Mouse (Mus musculus) MEL (cell line): ENCODE data around the gene Oas2.
A peak's percentile ranks its signal among the peaks of the same experiment; 100 is the strongest.

Experiments used
- CTCF ChIP-seq, 3 experiments: IDR thresholded peaks in 2 of 3; conservative IDR thresholded peaks in 1 of 3; 2 replicates each; pipeline ENCODE4 v1.5.1; 2011 to 2012; ENCODE audit warnings: low read length in 3 of 3, low read depth in 2 of 3, mild to moderate bottlenecking in 2 of 3, improper control_type of control experiment in 1 of 3, inconsistent platforms in 1 of 3, mixed read lengths in 1 of 3, moderate library complexity in 1 of 3; ENCODE audit not compliant: control insufficient read depth in 1 of 3, insufficient read depth in 1 of 3, poor library complexity in 1 of 3, severe bottlenecking in 1 of 3
- E2F4 ChIP-seq: IDR thresholded peaks from 2 replicates; pipeline ENCODE4 v1.6.1; 2011; ENCODE audit warnings: low read depth, low read length, improper control_type of control experiment, borderline replicate concordance
- GABPA ChIP-seq: IDR thresholded peaks from 2 replicates; pipeline ENCODE4 v1.6.1; 2012; ENCODE audit warnings: low read depth, mild to moderate bottlenecking, inconsistent platforms, low read length, improper control_type of control experiment, moderate library complexity
- GATA1 ChIP-seq: IDR thresholded peaks from 2 replicates; pipeline ENCODE4 v1.6.1; 2011; ENCODE audit warnings: low read depth, low read length, improper control_type of control experiment
- MAFK ChIP-seq: IDR thresholded peaks from 2 replicates; pipeline ENCODE4 v1.6.1; 2011; ENCODE audit warnings: low read depth, mild to moderate bottlenecking, low read length, improper control_type of control experiment, borderline replicate concordance
- MYB ChIP-seq: IDR thresholded peaks from 2 replicates; pipeline ENCODE4 v1.6.1; 2011; ENCODE audit warnings: mild to moderate bottlenecking, low read depth, low read length, improper control_type of control experiment
- USF1 ChIP-seq: IDR thresholded peaks from 2 replicates; pipeline ENCODE4 v1.6.1; 2014; ENCODE audit warnings: low read depth, mild to moderate bottlenecking, inconsistent platforms, low read length, improper control_type of control experiment, moderate library complexity
- ZNF384 ChIP-seq: IDR thresholded peaks from 2 replicates; pipeline ENCODE4 v1.6.1; 2012; ENCODE audit warnings: low read depth, mild to moderate bottlenecking, inconsistent platforms, low read length, improper control_type of control experiment

DNA sequence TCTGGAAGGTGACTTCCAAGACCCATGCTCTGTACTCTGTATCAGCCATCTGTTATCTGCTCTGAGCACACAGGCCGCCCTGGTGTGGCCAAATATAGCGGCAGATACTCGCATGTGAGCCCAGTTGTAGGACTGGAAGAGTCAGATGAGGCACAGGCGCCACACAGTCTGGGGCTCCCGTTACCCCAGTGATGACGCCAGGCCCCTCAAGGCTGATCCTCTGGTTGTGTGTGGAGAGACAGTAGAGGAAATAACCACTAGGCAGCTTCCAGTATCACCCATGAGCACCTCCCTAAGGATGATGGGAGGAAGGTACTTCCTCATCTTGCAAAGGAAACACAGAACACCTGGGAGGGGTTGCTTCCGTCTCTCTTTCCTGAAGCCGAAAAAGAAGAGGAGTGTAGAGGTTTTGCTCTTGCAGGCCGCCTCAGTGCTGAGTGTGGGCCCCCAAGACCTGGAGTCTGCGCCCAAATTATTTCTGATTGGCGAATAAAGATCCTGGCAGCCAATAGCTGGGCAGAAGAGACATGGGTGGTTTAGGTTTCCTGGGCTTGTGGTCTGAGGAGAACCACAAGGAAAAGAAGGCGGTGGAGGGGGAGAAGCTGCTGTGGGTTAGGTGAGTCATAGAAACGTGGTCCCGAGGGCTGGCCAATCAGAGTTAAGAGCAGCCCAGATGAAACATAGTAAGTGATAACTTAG lies 25.8 kb upstream of the Oas2 start:
- no peak for TF ChIP-seq USF1
- TF ChIP-seq CTCF (IDR thresholded peaks at IDR 0.05 in 2 of 3, conservative IDR thresholded peaks at IDR 0.05 in 1 of 3; ENCODE audit: control insufficient read depth in 1 of 3, insufficient read depth in 1 of 3, low read depth in 2 of 3, low read length in 3 of 3, poor library complexity in 1 of 3, severe bottlenecking in 1 of 3): no peak
- no peak; the same call in 1 of the 2 replicates for TF ChIP-seq MAFK
- TF ChIP-seq GABPA: no peak
- peak; percentile 74 for TF ChIP-seq GATA1
- no peak for TF ChIP-seq E2F4
- TF ChIP-seq MYB: no peak
- no peak for TF ChIP-seq ZNF384
